Mouse (Mus musculus): ENCODE data around the gene Zfp992.
"Not testable (repeated sequence)": the region's sequence is repeated elsewhere in the genome, so short reads cannot be mapped to it uniquely, and the experiment has no call there.

GRCm38 (mm10) chr4:146476260-146476659, 27.4 kb downstream of the Zfp992 start:
- not testable (repeated sequence) for TF ChIP-seq EP300, CTCF (IDR thresholded peaks at IDR 0.05; ENCODE audit: low read depth)
